Comparison of ENCODE assay signal across 38 mouse cellular contexts in the genomic region with DNA sequence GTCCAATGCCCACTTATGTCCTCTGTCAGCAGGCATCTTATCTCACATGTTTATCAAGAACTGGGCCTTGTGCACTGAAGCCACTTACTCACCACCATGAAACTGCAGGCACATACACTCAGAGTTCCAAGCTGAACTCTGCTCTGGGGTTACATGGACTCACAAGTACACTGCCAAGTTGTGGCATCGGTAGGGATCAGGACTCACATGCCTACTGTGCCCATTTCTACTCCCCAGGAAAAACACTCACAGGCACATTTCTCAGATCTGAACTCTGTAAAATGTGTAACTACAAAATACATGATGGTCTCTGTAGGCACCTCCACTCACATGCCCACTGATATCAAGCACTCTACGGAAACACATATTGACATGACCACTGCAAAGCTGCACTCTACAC. TPM values are rescaled to one million over a fixed set of nuclear protein-coding genes. Genes with fewer than 3 reads are reported as not detected.
"Had no signal": no experiment of that assay in that cellular context is flagged by ENCODE, and none has a peak within 500 bp of the region (broad histone marks: within the 10 kb centered on the region; RNA-seq: fewer than 3 reads in every experiment).

No protein-coding gene starts in this region.

RNA-seq across cellular contexts. Expression of a gene that starts 33.5 kb away (rescaled TPM):
- total RNA-seq: gastrocnemius, adult 2 months; gastrocnemius, postnatal 10 days; gastrocnemius, postnatal 25 days; gastrocnemius, postnatal 4 days; granulocyte monocyte progenitor cell, adult 5-6 weeks; heart, adult 2 months; heart, postnatal 14 days; heart, postnatal 36 days; layer of hippocampus, adult 18-20 months; layer of hippocampus, adult 8-10 months; layer of hippocampus, postnatal 14 days; layer of hippocampus, postnatal 36 days; left cerebral cortex, adult 18-20 months; left cerebral cortex, adult 8-10 months; left cerebral cortex, postnatal 10 days; left cerebral cortex, postnatal 25 days; left cerebral cortex, postnatal 4 days; liver, adult 2 months had no signal
- polyA plus RNA-seq: frontal cortex, adult 2 months; heart, adult 2 months; heart, embryonic 11.5 days; heart, embryonic 13.5 days; heart, embryonic 15.5 days; heart, postnatal 0 days; hindbrain, embryonic 10.5 days; hindbrain, embryonic 12.5 days; hindbrain, embryonic 14.5 days; hindbrain, embryonic 16.5 days; inflammation-experienced regulatory T-cells, adult 6 months; intestine, embryonic 15.5 days; intestine, postnatal 0 days; kidney, adult 2 months; kidney, embryonic 15.5 days; kidney, postnatal 0 days; large intestine, adult 2 months; limb, embryonic 11.5 days; limb, embryonic 13.5 days; limb, embryonic 15.5 days; liver, adult 2 months; liver, embryonic 12.5 days had no signal
